8 mouse cellular contexts compared by ENCODE assay signal in the genomic region with DNA sequence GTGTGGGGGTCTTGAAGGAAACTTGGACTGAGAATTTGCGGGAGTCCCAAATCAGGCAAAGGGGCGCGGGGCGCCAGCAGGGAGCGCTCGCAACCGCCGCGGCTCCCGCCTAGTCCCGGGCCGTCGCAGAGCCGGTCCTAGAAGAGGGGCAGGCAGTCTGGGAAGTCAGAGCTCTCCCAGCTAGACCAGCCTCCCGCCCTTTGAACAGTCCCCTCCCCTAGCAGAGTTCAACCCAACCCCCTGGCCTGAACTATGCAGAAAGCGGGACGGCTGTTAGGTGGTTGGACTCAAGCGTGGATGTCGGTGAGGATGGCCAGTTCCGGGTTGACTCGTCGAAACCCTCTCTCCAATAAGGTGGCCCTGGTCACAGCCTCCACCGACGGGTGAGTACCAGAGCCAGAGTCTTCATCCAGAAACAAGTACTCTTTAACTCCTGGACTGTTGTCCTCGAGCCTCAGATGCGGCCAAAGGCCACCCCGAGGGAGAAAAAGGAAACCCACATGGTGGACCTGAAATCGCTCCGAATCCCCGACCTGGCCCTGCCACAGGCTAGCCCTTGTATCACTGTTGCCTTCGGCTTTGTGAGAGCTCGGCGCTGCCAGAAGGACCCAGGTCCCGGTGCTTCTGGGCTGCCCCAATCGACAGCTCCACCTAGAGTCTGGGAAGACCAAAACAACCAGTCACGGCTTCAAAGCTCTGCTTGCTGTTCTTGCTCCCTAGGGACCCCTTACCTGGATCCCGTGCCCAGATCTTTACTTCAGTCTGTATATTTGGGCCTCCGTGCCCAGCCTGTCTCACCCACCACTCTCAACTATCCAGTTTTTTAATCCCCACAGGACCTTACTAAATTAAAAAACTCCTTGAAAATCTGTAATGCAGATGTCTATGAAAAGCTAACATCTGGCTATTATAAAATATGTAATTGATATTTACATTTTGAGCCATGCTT. TPM values are rescaled to one million over a fixed set of nuclear protein-coding genes. Genes with fewer than 3 reads are reported as not detected.
DNase-seq lines count a peak whose midpoint lies in the region; ATAC-seq lines count a peak whose summit lies in the region.

Gene Dhrs4 (plus strand): TSS at position 108 of the 949 bp plus-strand sequence.

- peak within 1 kb of the TSS; percentile 80 for H3K9ac ChIP-seq in intestine, embryonic 14.5 days (ENCODE audit: low read length)

- 1% methylated on average over 38 of the region's 38 CpGs for WGBS in intestine, embryonic 14.5 days

- intact Hi-C loops in left cerebral cortex, postnatal 14 days (cut with DNase I), result loop anchor here (10.0 kb wide), 1 partner anchor 204 kb away; no protein-coding TSS in a partner anchor

- peak within 1 kb of the TSS; percentile 86 for H3K4me3 ChIP-seq in intestine, embryonic 14.5 days (ENCODE audit: low read depth, low read length)

- peak within 1 kb of the TSS; percentile 90 for H3K27ac ChIP-seq in intestine, embryonic 14.5 days (ENCODE audit: low read depth)

- no peaks in the 10 kb centered on the region for H3K9me3 ChIP-seq in intestine, embryonic 14.5 days (ENCODE audit: control insufficient read depth, low read length)

- 0 out of 2 replicates have a peak, but pooled peaks cover 5% of the 10 kb centered on the region for H3K4me1 ChIP-seq in intestine, embryonic 14.5 days (replicated peaks; ENCODE audit: control insufficient read depth, insufficient read depth, low read length)

- peak; percentile 96 for ATAC-seq in intestine, embryonic 14.5 days (replicated peaks; ENCODE audit: low FRiP score, low TSS enrichment, low read depth)
- ATAC-seq in megakaryocyte-erythroid progenitor cell, adult 5-6 weeks (replicated peaks; ENCODE audit: low FRiP score, low TSS enrichment, poor library complexity, severe bottlenecking), result peak; percentile 81

- H3K27me3 ChIP-seq in intestine, embryonic 14.5 days (replicated peaks; ENCODE audit: control insufficient read depth, insufficient read depth, low read length), result no peaks in the 10 kb centered on the region

- 0 out of 2 replicates have a peak, but pooled peaks cover 10% of the 10 kb centered on the region for H3K36me3 ChIP-seq in intestine, embryonic 14.5 days (ENCODE audit: control insufficient read depth, insufficient read depth, low read length)

- peak within 1 kb of the TSS; percentile 67 for H3K4me2 ChIP-seq in intestine, embryonic 14.5 days (ENCODE audit: low read length)

- DNase-seq in adrenal gland, adult (ENCODE audit: inconsistent age in 2 of 2, low spot score in 1 of 2), result peak; percentile 81 to 94
- DNase-seq in embryo, embryonic 10.5 days (ENCODE audit: low spot score), result peak; percentile 91
- DNase-seq in gastrocnemius, postnatal 25 days, result peak; percentile 77
- DNase-seq in intestine, embryonic 14.5 days (ENCODE audit: low spot score), result peak; percentile 90
- DNase-seq in left cerebral cortex, postnatal 14 days (ENCODE audit: low spot score in 2 of 2), result peak; percentile 73 to 78
- DNase-seq in right cerebral cortex, postnatal 14 days, result peak; percentile 61
- peak; percentile 75 to 79 for DNase-seq in urinary bladder, postnatal 4 days (ENCODE audit: low spot score in 2 of 2)

RNA-seq across cellular contexts. Expression of gene Dhrs4, which starts in this region (rescaled TPM):
- total RNA-seq in gastrocnemius, postnatal 25 days (2021), result 10 to 100 TPM; 42.1 to 47.7 TPM
- polyA plus RNA-seq in intestine, embryonic 14.5 days (2014; fragmentation: Nextera tagmentation; extraction: Ambion mirVana), result 61.0 and 72.1 TPM in 2 replicates
- total RNA-seq in left cerebral cortex, postnatal 14 days (2021), result 10 to 100 TPM; 11.7 to 16.0 TPM
- total RNA-seq in megakaryocyte-erythroid progenitor cell, adult 5-6 weeks (2014; fragmentation: Nextera tagmentation), result 103 and 133 TPM in 2 replicates
- total RNA-seq in megakaryocyte-erythroid progenitor cell, adult 5-6 weeks (2017), result 128 and 189 TPM in 2 replicates

Comparison
In these comparisons a context has a peak if more than half of its experiments do, and no peak if none do; other contexts are left out.
1. Peak in every context shown above with its lines: DNase-seq, ATAC-seq, H3K4me3 ChIP-seq and H3K27ac ChIP-seq.